Mouse (Mus musculus): Measurements from ENCODE around the gene Itga2b. TPM values are rescaled to one million over a fixed set of nuclear protein-coding genes. Genes with fewer than 3 reads are reported as not detected.
A peak's percentile ranks its signal among the peaks of the same experiment; 100 is the strongest.

The Itga2b gene
- polyA plus RNA-seq, 1 experiment from 2014 or later = 13.1 TPM

DNA sequence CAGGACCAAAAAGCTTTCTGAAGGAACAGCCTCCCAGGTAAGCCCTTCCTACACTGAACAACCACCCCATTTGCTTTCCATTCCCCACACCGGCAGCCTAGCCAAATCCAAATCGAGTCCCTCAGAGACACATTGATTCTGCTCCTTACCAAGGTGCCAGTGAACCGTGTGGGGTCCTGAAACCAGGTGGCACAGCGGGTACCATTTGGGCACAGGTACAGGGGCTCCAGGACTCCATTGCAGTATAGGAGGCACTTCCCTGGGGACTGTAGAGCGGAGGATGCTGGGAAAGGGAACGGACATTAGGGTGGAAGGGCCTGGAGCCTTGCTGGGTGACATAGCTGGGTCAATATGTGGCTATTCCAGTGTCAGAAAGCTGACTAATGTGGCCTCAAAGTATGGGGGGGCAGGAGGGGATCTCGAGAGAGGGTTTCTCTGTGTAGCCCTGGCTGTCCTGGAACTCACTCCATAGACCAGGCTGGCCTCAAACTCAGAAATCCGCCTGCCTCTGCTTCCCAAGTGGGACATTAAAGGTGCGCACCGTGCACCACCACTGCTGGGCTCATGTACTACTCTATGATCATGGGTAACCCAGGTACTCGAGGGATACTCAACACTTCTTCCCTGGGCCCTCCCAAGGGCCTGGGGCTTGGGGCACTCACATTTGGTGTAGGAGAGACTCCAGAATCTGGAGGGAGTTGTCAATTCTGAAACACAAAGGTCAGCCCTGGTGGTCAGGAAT is 64.2 kb downstream of the Itga2b start:
- H3K4me2 ChIP-seq (ENCODE audit: low read length) = peak overlapping the region; percentile 77
- peak overlapping the region; percentile 96 for H3K9ac ChIP-seq (ENCODE audit: low read depth, low read length)
- H3K4me1 ChIP-seq (ENCODE audit: control insufficient read depth, insufficient read depth, low read depth, low read length) = peaks cover 22% of the 10 kb centered on the region
- no peak for ATAC-seq
- no peak overlapping the region; the same call in 1 of the 2 replicates for H3K4me3 ChIP-seq (ENCODE audit: low read length)
- H3K9me3 ChIP-seq (ENCODE audit: control insufficient read depth, low read length) = no peaks in the 10 kb centered on the region
- WGBS = 87% methylated on average over 11 of the region's 11 CpGs
- no peaks in the 10 kb centered on the region for H3K27me3 ChIP-seq (replicated peaks; ENCODE audit: control insufficient read depth, insufficient read depth, low read length)
- H3K36me3 ChIP-seq (ENCODE audit: control insufficient read depth, insufficient read depth, low read length) = peaks cover 29% of the 10 kb centered on the region
- no peak overlapping the region for H3K27ac ChIP-seq (ENCODE audit: low read depth, low read length)

DNA sequence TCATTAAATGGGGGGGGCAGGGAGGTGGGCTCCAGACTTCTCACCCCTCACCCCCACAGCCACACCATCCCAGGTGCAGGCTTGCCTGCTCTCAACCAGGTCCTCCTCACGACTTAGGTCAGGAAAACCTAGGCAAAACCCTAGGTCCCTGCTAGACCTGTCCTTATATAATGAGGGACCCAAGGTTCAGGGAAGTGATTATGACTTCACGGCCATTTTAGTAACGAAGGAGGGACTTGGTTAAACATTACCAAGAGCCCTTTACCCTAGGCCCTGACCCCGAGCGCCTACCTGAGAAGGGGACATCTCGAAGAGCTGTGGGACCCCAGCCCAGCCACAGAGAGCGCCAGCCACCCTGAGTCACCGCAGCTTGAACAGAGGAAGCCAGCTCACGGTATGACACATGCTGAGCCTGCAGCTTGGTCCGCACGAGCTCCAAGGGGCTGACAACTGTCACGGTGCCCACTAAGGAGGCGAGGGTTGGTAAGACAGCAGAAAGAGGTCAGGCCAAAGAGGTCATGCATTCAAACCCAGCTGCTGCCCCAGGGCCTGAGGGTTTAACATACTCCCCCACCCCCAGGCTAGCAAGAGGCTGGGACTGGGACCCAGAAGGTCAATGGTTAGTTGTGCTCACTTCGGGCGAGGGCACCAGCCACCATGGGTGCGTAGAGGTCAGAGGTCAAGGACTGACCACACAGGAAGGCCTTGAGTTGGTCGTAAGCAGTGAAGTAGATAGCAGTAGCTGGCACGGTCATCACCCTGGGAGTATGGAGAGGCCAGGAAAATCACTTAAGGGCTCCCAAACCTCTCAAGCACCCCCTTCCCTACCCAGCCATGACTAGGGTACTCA is 65.5 kb downstream of the Itga2b start:
- Histone ChIP-seq H3K4me1 (ENCODE audit: control insufficient read depth, insufficient read depth, low read depth, low read length) (peaks cover 26% of the 10 kb centered on the region), H3K27me3 (replicated peaks; ENCODE audit: control insufficient read depth, insufficient read depth, low read length) (no peaks in the 10 kb centered on the region), H3K4me3 (ENCODE audit: low read length) (no peak overlapping the region), H3K9ac (ENCODE audit: low read depth, low read length) (no peak overlapping the region), H3K36me3 (ENCODE audit: control insufficient read depth, insufficient read depth, low read length) (peaks cover 36% of the 10 kb centered on the region), H3K9me3 (ENCODE audit: control insufficient read depth, low read length) (no peaks in the 10 kb centered on the region), H3K4me2 (ENCODE audit: low read length) (no peak overlapping the region), H3K27ac (ENCODE audit: low read depth, low read length) (no peak overlapping the region)
- no peak for ATAC-seq
- WGBS = 75% methylated on average over 18 of the region's 18 CpGs

DNA sequence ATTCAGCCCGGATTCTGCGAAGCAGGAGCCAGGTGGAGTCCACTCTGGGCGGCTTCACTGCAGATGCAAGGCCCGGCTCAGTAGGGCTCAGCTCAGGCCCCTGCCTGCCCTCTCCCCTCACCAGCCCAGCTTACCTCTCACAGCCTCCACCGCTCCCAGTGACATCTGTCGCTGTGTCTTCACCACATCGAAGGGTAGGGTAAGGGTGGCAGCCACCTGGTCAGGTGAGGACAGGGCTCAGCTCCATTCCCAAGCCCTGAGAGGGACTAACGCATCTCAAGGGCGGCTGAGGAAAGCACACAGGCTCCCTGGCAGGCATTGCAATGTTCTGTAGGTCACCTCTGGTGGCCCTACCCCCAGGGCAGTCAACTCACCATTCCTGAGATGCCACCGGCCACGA is 66.3 kb downstream of the Itga2b start:
- H3K4me3 ChIP-seq (ENCODE audit: low read length) = no peak overlapping the region
- H3K36me3 ChIP-seq (ENCODE audit: control insufficient read depth, insufficient read depth, low read length) = peaks cover 39% of the 10 kb centered on the region
- no peak overlapping the region for H3K9ac ChIP-seq (ENCODE audit: low read depth, low read length)
- no peak overlapping the region for H3K27ac ChIP-seq (ENCODE audit: low read depth, low read length)
- no peak for ATAC-seq
- H3K4me1 ChIP-seq (ENCODE audit: control insufficient read depth, insufficient read depth, low read depth, low read length) = peaks cover 24% of the 10 kb centered on the region
- WGBS = 95% methylated on average over 11 of the region's 11 CpGs
- no peaks in the 10 kb centered on the region for H3K9me3 ChIP-seq (ENCODE audit: control insufficient read depth, low read length)
- H3K27me3 ChIP-seq (replicated peaks; ENCODE audit: control insufficient read depth, insufficient read depth, low read length) = no peaks in the 10 kb centered on the region
- H3K4me2 ChIP-seq (ENCODE audit: low read length) = no peak overlapping the region

Small RNA genes lying within 50 kb of the gene (microRNA-seq; reads per million reads assigned to microRNA genes)
- gene Mir6930 = not detected

Other genes with a start within 250 kb of the Itga2b start
- gene Hdac5, start 240.0 kb downstream of the Itga2b start, polyA plus RNA-seq (2015; fragmentation: Nextera tagmentation; extraction: Ambion mirVana) = 75.8 and 83.0 TPM in 2 replicates
- 2.9 and 3.6 TPM in 2 replicates for gene BC030867, start 221.2 kb downstream of the Itga2b start, polyA plus RNA-seq (2015; fragmentation: Nextera tagmentation; extraction: Ambion mirVana)
- gene Asb16, start 201.4 kb downstream of the Itga2b start, polyA plus RNA-seq (2015; fragmentation: Nextera tagmentation; extraction: Ambion mirVana) = 0.09 and 0.11 TPM in 2 replicates
- gene Tmub2, start 185.2 kb downstream of the Itga2b start, polyA plus RNA-seq (2015; fragmentation: Nextera tagmentation; extraction: Ambion mirVana) = 81.6 and 85.0 TPM in 2 replicates
- 26.6 and 29.2 TPM in 2 replicates for gene Atxn7l3, start 173.5 kb downstream of the Itga2b start, polyA plus RNA-seq (2015; fragmentation: Nextera tagmentation; extraction: Ambion mirVana)
- 70.4 and 76.8 TPM in 2 replicates for gene Ubtf, start 150.4 kb downstream of the Itga2b start, polyA plus RNA-seq (2015; fragmentation: Nextera tagmentation; extraction: Ambion mirVana)
- 1.4 and 3.2 TPM in 2 replicates for gene Slc4a1, start 103.9 kb downstream of the Itga2b start, polyA plus RNA-seq (2015; fragmentation: Nextera tagmentation; extraction: Ambion mirVana)
- 127 and 136 TPM in 2 replicates for gene Rundc3a, start 76.7 kb downstream of the Itga2b start, polyA plus RNA-seq (2015; fragmentation: Nextera tagmentation; extraction: Ambion mirVana)
- 182 and 187 TPM in 2 replicates for gene Slc25a39, start 62.2 kb downstream of the Itga2b start, polyA plus RNA-seq (2015; fragmentation: Nextera tagmentation; extraction: Ambion mirVana)
- 95.4 and 100 TPM in 2 replicates for gene Grn, start 39.8 kb downstream of the Itga2b start, polyA plus RNA-seq (2015; fragmentation: Nextera tagmentation; extraction: Ambion mirVana)
- 17.8 and 17.9 TPM in 2 replicates for gene Fam171a2, start 22.4 kb downstream of the Itga2b start, polyA plus RNA-seq (2015; fragmentation: Nextera tagmentation; extraction: Ambion mirVana)
- 52.9 and 60.5 TPM in 2 replicates for gene Gpatch8, start 86.3 kb upstream of the Itga2b start, polyA plus RNA-seq (2015; fragmentation: Nextera tagmentation; extraction: Ambion mirVana)
- 2.8 and 4.1 TPM in 2 replicates for gene Gm11627, start 109.3 kb upstream of the Itga2b start, polyA plus RNA-seq (2015; fragmentation: Nextera tagmentation; extraction: Ambion mirVana)
- 6.0 and 6.7 TPM in 2 replicates for gene Fzd2, start 134.3 kb upstream of the Itga2b start, polyA plus RNA-seq (2015; fragmentation: Nextera tagmentation; extraction: Ambion mirVana)
- gene Meioc, start 193.6 kb upstream of the Itga2b start, polyA plus RNA-seq (2015; fragmentation: Nextera tagmentation; extraction: Ambion mirVana) = 0.15 and 0.17 TPM in 2 replicates
- gene Ccdc43, start 227.7 kb upstream of the Itga2b start, polyA plus RNA-seq (2015; fragmentation: Nextera tagmentation; extraction: Ambion mirVana) = 33.3 and 34.8 TPM in 2 replicates

Measured in hindbrain, embryonic 16.5 days (tissue).